Mouse (Mus musculus): ENCODE results near the gene H2al1b.
"Not testable (repeated sequence)": the region's sequence is repeated elsewhere in the genome, so short reads cannot be mapped to it uniquely, and the experiment has no call there.

Gene H2al1b

GRCm38 (mm10) chrX:11302132-11302531 lies at the start of gene H2al1b:
TSS of gene H2al1b (plus strand) at chrX:11302432.
- DNase-seq (ENCODE audit: low read depth, low spot score) = not testable (repeated sequence)

DNA sequence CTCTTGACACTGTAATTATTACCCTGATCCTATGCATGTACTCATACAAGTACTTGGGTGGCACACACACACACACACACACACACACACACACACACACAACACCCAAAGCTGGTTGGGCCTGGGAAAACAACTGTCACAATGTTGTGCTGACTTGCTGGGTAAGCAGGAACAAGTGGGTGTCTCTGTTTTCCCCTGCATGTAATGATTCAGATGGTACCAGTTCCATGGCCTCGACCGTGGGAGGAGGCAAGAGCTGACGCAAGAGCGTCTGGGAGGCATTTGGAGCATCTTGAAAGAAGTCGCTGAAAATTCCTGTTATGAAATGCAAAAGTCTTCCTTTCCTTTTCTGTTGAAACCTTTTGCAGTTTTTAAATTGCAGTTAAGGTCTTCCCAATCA lies 48.2 kb upstream of the H2al1b start:
- no peak for DNase-seq (ENCODE audit: low read depth, low spot score)

- DNase-seq (ENCODE audit: low read depth, low spot score) = no peak
Observed at GRCm38 (mm10) chrX:11254521-11255207, 47.6 kb upstream of the H2al1b start.

DNA sequence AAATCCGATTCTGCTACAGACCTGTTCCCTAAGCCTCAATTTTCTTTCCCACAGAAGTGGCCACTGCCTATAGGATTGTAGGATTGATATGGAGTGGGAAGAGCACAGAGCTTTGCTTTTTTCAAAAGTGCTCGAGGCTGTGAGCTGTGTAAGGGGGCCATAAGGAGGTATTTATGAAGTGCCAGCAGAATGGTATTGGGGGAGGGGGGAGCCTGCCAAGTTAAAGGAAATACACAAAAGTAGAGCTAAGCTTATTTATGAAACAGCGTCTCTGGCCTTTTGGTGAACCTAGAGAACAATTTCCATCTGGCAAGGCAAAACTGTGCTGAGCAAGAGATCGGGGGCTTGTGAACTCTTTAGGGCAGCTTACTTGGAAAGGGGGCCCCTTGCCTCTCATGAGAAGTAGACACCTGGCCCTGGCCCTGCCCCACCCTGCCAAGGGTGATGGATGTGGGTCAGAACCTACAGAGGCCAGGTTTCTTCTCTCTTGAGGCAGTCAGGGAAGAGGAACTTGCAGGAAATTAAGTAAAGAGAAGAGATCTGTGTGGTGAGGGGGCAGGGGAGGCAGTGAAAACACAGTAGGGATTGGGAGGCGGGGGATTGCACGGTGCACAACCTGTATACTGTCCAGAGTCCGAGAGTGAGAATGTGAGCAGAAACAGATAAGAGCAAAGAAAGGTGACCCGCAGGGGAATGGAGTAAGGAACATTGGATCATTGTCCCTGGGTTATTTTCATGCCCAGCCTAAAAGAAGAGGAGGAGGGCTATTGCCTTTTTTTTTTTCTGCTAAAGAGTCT lies 46.5 kb upstream of the H2al1b start:
- no peak for DNase-seq (ENCODE audit: low read depth, low spot score)

- no peak for DNase-seq (ENCODE audit: low read depth, low spot score)
Observed at GRCm38 (mm10) chrX:11264918-11265317, 37.3 kb upstream of the H2al1b start.

DNA sequence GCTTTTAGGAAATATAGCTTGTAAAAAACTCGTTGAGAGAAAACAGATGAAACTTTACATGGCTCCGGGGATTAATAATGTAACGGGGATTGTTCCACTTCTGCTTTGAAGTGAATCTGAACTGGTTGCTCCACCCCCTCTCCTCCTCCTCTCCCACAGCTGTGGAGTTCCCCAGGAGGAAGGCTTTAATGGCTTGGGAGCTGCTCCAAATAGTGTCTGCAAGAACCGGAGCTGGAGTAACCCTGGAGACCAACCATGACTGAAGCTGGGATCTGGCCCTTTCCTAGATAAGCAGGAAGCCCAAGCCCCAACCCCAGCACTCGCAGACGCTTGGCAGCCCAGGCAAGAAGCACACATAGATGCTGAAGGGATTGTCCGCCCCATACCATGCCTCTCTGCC lies 34.4 kb upstream of the H2al1b start:
- no peak for DNase-seq (ENCODE audit: low read depth, low spot score)

GRCm38 (mm10) chrX:11269074-11269473 lies 33.2 kb upstream of the H2al1b start:
- no peak for DNase-seq (ENCODE audit: low read depth, low spot score)

- DNase-seq (ENCODE audit: low read depth, low spot score) = no peak
Observed at GRCm38 (mm10) chrX:11273190-11273589, 29.0 kb upstream of the H2al1b start.

- no peak for DNase-seq (ENCODE audit: low read depth, low spot score)
Observed at GRCm38 (mm10) chrX:11277083-11277482, 25.1 kb upstream of the H2al1b start.

GRCm38 (mm10) chrX:11280741-11281140 lies 21.5 kb upstream of the H2al1b start:
- no peak for DNase-seq (ENCODE audit: low read depth, low spot score)

DNA sequence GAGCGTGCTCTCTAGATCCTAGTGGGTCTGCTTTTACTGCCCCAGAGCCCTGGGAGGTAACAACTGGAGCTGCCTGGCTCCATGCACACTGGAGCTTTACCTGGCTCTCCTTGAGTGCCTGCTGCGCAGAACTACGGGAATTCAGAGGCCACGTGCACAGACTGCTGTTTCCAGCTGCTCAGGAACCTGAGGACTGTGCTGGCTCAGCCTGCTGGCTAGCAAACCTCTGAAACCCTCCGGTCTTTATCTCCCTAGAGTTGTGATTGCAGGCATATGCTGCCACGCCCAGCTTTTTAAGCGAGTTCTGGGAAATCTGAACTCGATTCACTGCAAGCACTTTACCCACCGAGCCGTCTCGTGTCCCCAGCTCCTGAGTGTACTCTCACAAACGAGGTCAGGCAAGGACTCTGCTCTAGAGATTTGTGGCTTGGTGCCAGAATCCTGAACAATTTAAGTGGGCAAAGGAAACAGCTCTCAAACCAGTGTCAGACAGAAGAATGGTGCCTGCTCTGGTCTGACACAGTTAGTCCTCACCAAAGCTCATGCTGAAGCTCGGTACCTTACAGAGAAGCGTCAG lies 13.8 kb upstream of the H2al1b start:
- DNase-seq (ENCODE audit: low read depth, low spot score) = no peak

GRCm38 (mm10) chrX:11289244-11289643 lies 13.0 kb upstream of the H2al1b start:
- no peak for DNase-seq (ENCODE audit: low read depth, low spot score)

- not testable (repeated sequence) for DNase-seq (ENCODE audit: low read depth, low spot score)
Observed at GRCm38 (mm10) chrX:11298957-11299356, 3.3 kb upstream of the H2al1b start, which contains the start of gene H2al1a. TSS of gene H2al1a (plus strand) at chrX:11299257.

DNA sequence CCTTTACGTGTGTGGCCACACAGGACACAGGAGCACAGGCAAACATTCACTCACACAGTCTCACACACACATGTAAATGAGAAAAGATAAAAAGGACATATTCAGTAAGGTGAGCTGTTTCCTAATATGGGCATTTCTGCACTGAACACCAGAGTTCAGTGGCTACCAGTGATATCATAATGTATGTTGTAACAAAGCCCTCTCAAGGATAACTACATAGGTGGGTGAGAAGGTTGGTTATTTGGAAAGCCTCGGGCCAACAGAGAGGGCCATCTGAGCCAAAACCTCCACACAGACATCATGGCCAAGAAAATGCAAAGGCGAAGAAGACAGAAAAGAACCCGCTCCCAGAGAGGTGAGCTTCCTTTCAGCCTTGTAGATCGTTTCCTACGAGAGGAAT lies 3.1 kb downstream of the H2al1b start, which contains the start of gene H2al1c:
TSS of gene H2al1c (plus strand) at position 301 of the 400 bp plus-strand sequence.
- not testable (repeated sequence) for DNase-seq (ENCODE audit: low read depth, low spot score)

DNA sequence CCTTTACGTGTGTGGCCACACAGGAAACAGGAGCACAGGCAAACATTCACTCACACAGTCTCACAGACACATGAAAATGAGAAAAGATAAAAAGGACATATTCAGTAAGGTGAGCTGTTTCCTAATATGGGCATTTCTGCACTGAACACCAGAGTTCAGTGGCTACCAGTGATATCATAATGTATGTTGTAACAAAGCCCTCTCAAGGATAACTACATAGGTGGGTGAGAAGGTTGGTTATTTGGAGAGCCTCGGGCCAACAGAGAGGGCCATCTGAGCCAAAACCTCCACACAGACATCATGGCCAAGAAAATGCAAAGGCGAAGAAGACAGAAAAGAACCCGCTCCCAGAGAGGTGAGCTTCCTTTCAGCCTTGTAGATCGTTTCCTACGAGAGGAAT lies 6.3 kb downstream of the H2al1b start, which contains the start of gene H2al1d:
TSS of gene H2al1d (plus strand) at position 301 of the 400 bp plus-strand sequence.
- not testable (repeated sequence) for DNase-seq (ENCODE audit: low read depth, low spot score)

- DNase-seq (ENCODE audit: low read depth, low spot score) = not testable (repeated sequence)
Observed at GRCm38 (mm10) chrX:11311634-11312033, 9.4 kb downstream of the H2al1b start, which contains the start of gene H2al1e. TSS of gene H2al1e (plus strand) at chrX:11311934.

- DNase-seq (ENCODE audit: low read depth, low spot score) = not testable (repeated sequence)
Observed at GRCm38 (mm10) chrX:11314858-11315257, 12.6 kb downstream of the H2al1b start, which contains the start of gene H2al1f. TSS of gene H2al1f (plus strand) at chrX:11315158.

DNA sequence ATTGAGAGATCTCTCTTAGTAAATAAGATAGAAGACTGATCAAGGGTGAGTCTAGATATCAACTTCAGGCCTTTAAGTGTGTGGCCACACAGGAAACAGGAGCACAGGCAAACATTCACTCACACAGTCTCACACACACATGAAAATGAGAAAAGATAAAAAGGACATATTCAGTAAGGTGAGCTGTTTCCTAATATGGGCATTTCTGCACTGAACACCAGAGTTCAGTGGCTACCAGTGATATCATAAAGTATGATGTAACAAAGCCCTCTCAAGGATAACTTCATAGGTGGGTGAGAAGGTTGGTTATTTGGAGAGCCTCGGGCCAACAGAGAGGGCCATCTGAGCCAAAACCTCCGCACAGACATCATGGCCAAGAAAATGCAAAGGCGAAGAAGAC lies 15.7 kb downstream of the H2al1b start, which contains the start of gene H2al1g:
TSS of gene H2al1g (plus strand) at position 301 of the 400 bp plus-strand sequence.
- not testable (repeated sequence) for DNase-seq (ENCODE audit: low read depth, low spot score)

DNA sequence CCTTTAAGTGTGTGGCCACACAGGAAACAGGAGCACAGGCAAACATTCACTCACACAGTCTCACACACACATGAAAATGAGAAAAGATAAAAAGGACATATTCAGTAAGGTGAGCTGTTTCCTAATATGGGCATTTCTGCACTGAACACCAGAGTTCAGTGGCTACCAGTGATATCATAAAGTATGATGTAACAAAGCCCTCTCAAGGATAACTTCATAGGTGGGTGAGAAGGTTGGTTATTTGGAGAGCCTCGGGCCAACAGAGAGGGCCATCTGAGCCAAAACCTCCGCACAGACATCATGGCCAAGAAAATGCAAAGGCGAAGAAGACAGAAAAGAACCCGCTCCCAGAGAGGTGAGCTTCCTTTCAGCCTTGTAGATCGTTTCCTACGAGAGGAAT lies 19.0 kb downstream of the H2al1b start, which contains the start of gene H2al1h:
TSS of gene H2al1h (plus strand) at position 301 of the 400 bp plus-strand sequence.
- not testable (repeated sequence) for DNase-seq (ENCODE audit: low read depth, low spot score)

- DNase-seq (ENCODE audit: low read depth, low spot score) = not testable (repeated sequence)
Observed at GRCm38 (mm10) chrX:11324359-11324758, 22.1 kb downstream of the H2al1b start, which contains the start of gene H2al1i. TSS of gene H2al1i (plus strand) at chrX:11324659.

DNA sequence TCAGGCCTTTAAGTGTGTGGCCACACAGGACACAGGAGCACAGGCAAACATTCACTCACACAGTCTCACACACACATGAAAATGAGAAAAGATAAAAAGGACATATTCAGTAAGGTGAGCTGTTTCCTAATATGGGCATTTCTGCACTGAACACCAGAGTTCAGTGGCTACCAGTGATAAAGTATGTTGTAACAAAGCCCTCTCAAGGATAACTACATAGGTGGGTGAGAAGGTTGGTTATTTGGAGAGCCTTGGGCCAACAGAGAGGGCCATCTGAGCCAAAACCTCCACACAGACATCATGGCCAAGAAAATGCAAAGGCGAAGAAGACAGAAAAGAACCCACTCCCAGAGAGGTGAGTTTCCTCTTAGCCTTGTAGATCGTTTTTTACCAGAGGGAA lies 25.3 kb downstream of the H2al1b start, which contains the start of gene H2al1j:
TSS of gene H2al1j (plus strand) at position 301 of the 400 bp plus-strand sequence.
- DNase-seq (ENCODE audit: low read depth, low spot score) = not testable (repeated sequence)

DNA sequence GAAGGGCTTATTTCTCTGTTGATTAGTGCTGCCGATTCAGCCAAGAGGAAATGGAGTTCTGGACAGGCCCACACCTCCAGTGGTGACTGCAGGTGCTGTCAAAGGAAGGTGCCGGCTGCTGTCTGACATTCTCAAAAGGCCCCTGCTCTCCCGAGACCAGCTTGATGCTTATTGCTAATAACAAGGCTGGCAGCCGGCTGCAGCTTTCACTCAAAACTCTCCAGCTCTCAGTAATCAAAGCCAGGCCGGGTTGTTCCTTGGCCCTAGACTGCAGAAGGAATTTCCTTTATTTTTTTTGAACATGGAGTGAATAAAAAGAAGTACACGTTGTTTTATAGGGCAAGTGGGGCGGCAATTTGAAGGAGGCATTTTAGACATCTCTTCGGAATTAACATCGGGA lies 43.5 kb downstream of the H2al1b start:
- DNase-seq (ENCODE audit: low read depth, low spot score) = no peak

All from c-Kit-negative CD71-positive TER-119-positive erythroid progenitor cells, embryonic 14.5 days (primary cell).